Mouse (Mus musculus): Measurements from ENCODE around the gene Mafb. TPM values are rescaled to one million over a fixed set of nuclear protein-coding genes. Genes with fewer than 3 reads are reported as not detected.

The Mafb gene
- polyA plus RNA-seq, 1 experiment from 2014 or later = 7.8 TPM

- H3K4me1 ChIP-seq = peaks cover 6% of the 10 kb centered on the region; the same call in 1 of the 2 replicates
- ATAC-seq = no peak
- peaks cover 51% of the 10 kb centered on the region for H3K27me3 ChIP-seq
- no peak overlapping the region for H3K27ac ChIP-seq
- H3K36me3 ChIP-seq (ENCODE audit: poor library complexity, severe bottlenecking) = no peaks in the 10 kb centered on the region
- H3K9ac ChIP-seq = no peak overlapping the region
- no peaks in the 10 kb centered on the region for H3K9me3 ChIP-seq (replicated peaks)
- H3K4me2 ChIP-seq = no peak overlapping the region
- no peak overlapping the region for H3K4me3 ChIP-seq
- WGBS = 39% methylated on average over 5 of the region's 5 CpGs
These were observed 9.4 kb upstream of the Mafb start for GRCm38 (mm10) chr2:160376236-160376635.

- H3K9me3 ChIP-seq (replicated peaks) = no peaks in the 10 kb centered on the region
- no peak overlapping the region for H3K9ac ChIP-seq
- no peaks in the 10 kb centered on the region for H3K36me3 ChIP-seq (ENCODE audit: poor library complexity, severe bottlenecking)
- ATAC-seq = no peak
- H3K27me3 ChIP-seq = peaks cover 84% of the 10 kb centered on the region
- no peak overlapping the region for H3K27ac ChIP-seq
- WGBS = 2% methylated on average over 25 of the region's 25 CpGs
- peak overlapping the region; percentile 89 for H3K4me2 ChIP-seq
- peak overlapping the region; percentile 32; the same call in 1 of the 2 replicates for H3K4me3 ChIP-seq
- H3K4me1 ChIP-seq = peaks cover 44% of the 10 kb centered on the region
These were observed 3.0 kb upstream of the Mafb start for GRCm38 (mm10) chr2:160369653-160370420.

- peaks cover 48% of the 10 kb centered on the region for H3K4me1 ChIP-seq
- peak overlapping the region; percentile 16 for H3K9ac ChIP-seq
These were observed 1.8 kb upstream of the Mafb start for GRCm38 (mm10) chr2:160368422-160369357.

DNA sequence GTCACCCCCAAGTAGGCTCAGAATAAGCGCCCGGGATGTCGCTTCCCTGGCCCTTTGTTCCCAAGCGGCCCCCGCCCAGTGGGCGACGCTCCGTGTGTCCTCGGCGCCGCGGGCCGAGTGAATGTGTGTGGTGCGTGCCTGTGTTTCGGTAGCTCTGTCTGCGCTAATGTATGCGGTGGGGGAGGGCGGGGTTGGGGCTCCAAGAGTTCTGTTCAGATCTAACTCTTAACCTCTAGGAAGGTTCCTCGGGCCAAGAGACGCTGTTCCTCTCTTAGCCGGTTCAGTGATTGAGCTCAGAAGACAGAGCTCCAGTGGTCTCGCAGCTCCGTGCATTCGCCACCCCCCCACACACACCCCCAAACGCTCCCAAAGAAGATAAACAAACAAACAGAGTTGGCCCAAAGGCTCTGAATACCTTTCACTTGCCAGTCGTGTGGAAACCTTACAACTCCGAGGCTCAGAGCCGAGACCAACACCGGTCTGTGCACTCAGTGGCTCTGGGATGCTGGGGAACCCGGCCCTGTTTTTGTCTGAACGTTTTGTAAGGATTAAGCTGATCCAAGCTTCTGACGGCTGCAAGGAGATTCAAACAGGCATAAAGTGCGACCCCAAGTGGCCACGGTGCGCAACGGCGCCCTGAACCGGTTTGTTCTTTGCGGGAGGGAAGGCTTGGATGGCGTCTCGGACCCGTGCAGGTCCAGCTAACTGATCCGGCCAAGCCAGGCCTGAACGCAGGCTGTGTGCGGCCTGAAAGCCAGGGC lies 763 bp upstream of the Mafb start:
- H3K4me1 ChIP-seq = peaks cover 48% of the 10 kb centered on the region
- peak overlapping the region; percentile 86 for H3K9ac ChIP-seq
- peaks cover 79% of the 10 kb centered on the region for H3K27me3 ChIP-seq
- under 1% methylated on average over 45 of the region's 45 CpGs for WGBS
- no peaks in the 10 kb centered on the region for H3K9me3 ChIP-seq (replicated peaks)
- peak overlapping the region; percentile 91 for H3K27ac ChIP-seq
- ATAC-seq = peak; percentile 72
- H3K4me2 ChIP-seq = peak overlapping the region; percentile 89
- H3K36me3 ChIP-seq (ENCODE audit: poor library complexity, severe bottlenecking) = no peaks in the 10 kb centered on the region
- peak overlapping the region; percentile 63 for H3K4me3 ChIP-seq

More at GRCm38 (mm10) chr2:160368422-160369357, 1.8 kb upstream of the Mafb start:
- Histone ChIP-seq H3K27me3 (peaks cover 80% of the 10 kb centered on the region), H3K4me2 (peak overlapping the region; percentile 89), H3K4me3 (peak overlapping the region; percentile 32), H3K36me3 (ENCODE audit: poor library complexity, severe bottlenecking) (no peaks in the 10 kb centered on the region), H3K27ac (no peak overlapping the region), H3K9me3 (replicated peaks) (no peaks in the 10 kb centered on the region)
- no peak for ATAC-seq
- WGBS = under 1% methylated on average over 52 of the region's 52 CpGs

- Histone ChIP-seq H3K27ac (peak overlapping the region; percentile 91), H3K4me3 (peak overlapping the region; percentile 63), H3K9ac (peak overlapping the region; percentile 86), H3K9me3 (replicated peaks) (no peaks in the 10 kb centered on the region), H3K4me2 (peak overlapping the region; percentile 89), H3K36me3 (ENCODE audit: poor library complexity, severe bottlenecking) (no peaks in the 10 kb centered on the region), H3K4me1 (peaks cover 48% of the 10 kb centered on the region), H3K27me3 (peaks cover 79% of the 10 kb centered on the region)
- under 1% methylated on average over 93 of the region's 95 CpGs for WGBS
- peak; percentile 8 for ATAC-seq
These were observed 520 bp downstream of the Mafb start for GRCm38 (mm10) chr2:160366111-160366979.

DNA sequence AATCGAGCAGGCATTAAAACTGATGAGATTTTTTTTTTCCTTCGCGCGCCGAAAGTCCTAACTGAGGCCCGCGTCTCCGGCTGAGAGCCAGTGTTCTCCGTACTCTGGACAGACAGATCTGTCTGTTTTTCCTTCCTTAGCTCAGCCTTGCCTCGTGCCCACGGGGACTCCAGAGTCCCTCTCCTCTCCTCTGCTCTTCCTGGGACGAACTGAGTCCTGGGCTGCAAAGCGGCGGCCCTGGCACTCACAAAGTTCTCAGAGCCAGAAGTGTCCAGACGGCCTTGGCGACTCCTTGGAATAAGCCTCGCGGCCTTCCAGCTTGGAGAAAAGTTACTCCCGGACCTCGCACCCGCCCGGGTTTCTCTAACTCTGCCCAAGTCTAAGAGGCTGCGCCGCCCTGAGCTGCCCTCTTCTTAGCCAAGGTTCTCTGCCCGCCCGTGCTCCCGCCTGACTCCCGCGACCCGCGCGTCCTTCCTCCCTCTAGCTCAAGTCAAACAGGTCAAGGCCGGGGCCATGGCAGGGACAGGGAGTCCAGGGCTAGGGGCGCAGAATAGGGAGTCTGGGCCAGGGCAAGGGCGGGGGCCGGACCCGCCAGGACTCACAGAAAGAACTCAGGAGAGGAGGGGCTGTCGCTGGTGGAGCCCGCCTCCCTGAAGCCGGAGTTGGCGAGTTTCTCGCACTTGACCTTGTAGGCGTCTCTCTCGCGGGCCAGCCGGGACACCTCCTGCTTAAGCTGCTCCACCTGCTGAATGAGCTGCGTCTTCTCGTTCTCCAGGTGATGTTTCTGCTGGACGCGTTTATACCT lies 1.6 kb downstream of the Mafb start:
- H3K4me2 ChIP-seq = peak overlapping the region; percentile 89
- H3K9ac ChIP-seq = peak overlapping the region; percentile 86
- WGBS = 1% methylated on average over 50 of the region's 50 CpGs
- no peaks in the 10 kb centered on the region for H3K9me3 ChIP-seq (replicated peaks)
- peaks cover 79% of the 10 kb centered on the region for H3K27me3 ChIP-seq
- H3K36me3 ChIP-seq (ENCODE audit: poor library complexity, severe bottlenecking) = no peaks in the 10 kb centered on the region
- H3K4me1 ChIP-seq = peaks cover 48% of the 10 kb centered on the region
- no peak for ATAC-seq
- no peak overlapping the region for H3K27ac ChIP-seq
- H3K4me3 ChIP-seq = peak overlapping the region; percentile 63

DNA sequence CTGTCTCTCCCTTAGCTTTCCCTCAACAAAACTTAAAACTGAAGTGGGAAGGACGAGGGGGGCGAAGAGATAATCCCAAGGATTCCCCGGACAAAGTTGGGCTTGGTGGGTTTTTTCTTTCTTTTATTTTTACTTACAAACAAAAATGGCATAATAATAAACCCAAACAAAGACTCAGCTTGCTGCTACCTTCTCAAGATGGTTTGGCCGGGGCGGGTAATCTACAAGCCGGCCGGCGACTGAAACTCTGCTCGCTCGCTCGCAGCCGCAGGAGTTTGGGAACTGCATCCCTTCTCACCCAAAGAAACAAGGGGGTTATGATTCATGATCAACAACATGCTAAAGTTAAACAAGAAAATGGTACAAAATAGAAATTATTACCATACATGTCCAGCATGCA lies 2.2 kb downstream of the Mafb start:
- peaks cover 46% of the 10 kb centered on the region for H3K4me1 ChIP-seq
- no peak for ATAC-seq
- H3K9me3 ChIP-seq (replicated peaks) = no peaks in the 10 kb centered on the region
- peak overlapping the region; percentile 63 for H3K4me3 ChIP-seq
- H3K27ac ChIP-seq = no peak overlapping the region
- 1% methylated on average over 12 of the region's 12 CpGs for WGBS
- peak overlapping the region; percentile 89 for H3K4me2 ChIP-seq
- H3K27me3 ChIP-seq = peaks cover 79% of the 10 kb centered on the region
- H3K36me3 ChIP-seq (ENCODE audit: poor library complexity, severe bottlenecking) = no peaks in the 10 kb centered on the region
- H3K9ac ChIP-seq = peak overlapping the region; percentile 46; the same call in 1 of the 2 replicates

- Histone ChIP-seq H3K27ac (no peak overlapping the region), H3K4me1 (peaks cover 42% of the 10 kb centered on the region)
- under 1% methylated on average over 9 of the region's 9 CpGs for WGBS
These were observed 2.7 kb downstream of the Mafb start for GRCm38 (mm10) chr2:160364128-160364650.

DNA sequence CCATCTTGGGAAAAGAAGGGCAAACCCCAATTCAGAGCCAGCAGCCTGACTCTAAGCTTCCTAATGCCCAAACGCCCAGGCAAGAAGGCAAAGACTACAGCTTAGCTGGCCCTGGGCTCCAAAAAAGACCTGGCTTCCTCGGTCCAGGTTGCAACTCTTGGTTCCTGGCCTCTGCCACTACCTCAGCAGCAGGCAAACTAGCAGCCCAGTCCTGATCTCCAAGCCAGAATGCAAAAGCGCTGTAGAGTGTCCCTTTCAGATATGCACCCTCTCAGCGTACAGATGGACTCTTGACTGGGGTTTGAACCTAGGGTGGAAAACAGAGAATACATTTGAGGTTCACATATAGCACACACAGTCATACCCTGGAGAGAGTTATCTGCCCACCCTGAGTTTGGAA lies 3.7 kb downstream of the Mafb start:
- 9% methylated on average over 4 of the region's 4 CpGs for WGBS
- no peaks in the 10 kb centered on the region for H3K36me3 ChIP-seq (ENCODE audit: poor library complexity, severe bottlenecking)
- no peak for ATAC-seq
- no peak overlapping the region for H3K9ac ChIP-seq
- peaks cover 36% of the 10 kb centered on the region for H3K4me1 ChIP-seq
- H3K4me2 ChIP-seq = peak overlapping the region; percentile 16
- no peak overlapping the region for H3K27ac ChIP-seq
- peaks cover 79% of the 10 kb centered on the region for H3K27me3 ChIP-seq
- H3K4me3 ChIP-seq = peak overlapping the region; percentile 12; the same call in 1 of the 2 replicates
- H3K9me3 ChIP-seq (replicated peaks) = no peaks in the 10 kb centered on the region

More at GRCm38 (mm10) chr2:160364128-160364650, 2.7 kb downstream of the Mafb start:
- H3K27me3 ChIP-seq = peaks cover 79% of the 10 kb centered on the region
- peak overlapping the region; percentile 46; the same call in 1 of the 2 replicates for H3K9ac ChIP-seq
- peak overlapping the region; percentile 89 for H3K4me2 ChIP-seq
- H3K9me3 ChIP-seq (replicated peaks) = no peaks in the 10 kb centered on the region
- no peak for ATAC-seq
- no peaks in the 10 kb centered on the region for H3K36me3 ChIP-seq (ENCODE audit: poor library complexity, severe bottlenecking)
- H3K4me3 ChIP-seq = peak overlapping the region; percentile 63

Measured in forebrain, embryonic 13.5 days (tissue).